Mouse (Mus musculus) duodenum, adult 2 months (tissue): Measurements from ENCODE around the gene Vps9d1. TPM values are rescaled to one million over a fixed set of nuclear protein-coding genes. Genes with fewer than 3 reads are reported as not detected.

ENCODE experiments used
- polyA plus RNA-seq: library from polyadenylated mRNA; depleted of rRNA; stranded (reverse); fragments of >200 nt; gene quantifications from 2 replicates; pipeline ENCODE4 v1.2.3, GENCODE M21; 2012; ENCODE audit warnings: low replicate concordance; rRNA removed

Vps9d1 gene
- polyA plus RNA-seq = 77.9 and 100 TPM in 2 replicates

GRCm38 (mm10) chr8:123254099-123254885 is at the start of gene Vps9d1, which contains the start of gene Zfp276:
Vps9d1 (minus strand) TSS chr8:123254348.
Zfp276 (plus strand) TSS chr8:123254195.

DNA sequence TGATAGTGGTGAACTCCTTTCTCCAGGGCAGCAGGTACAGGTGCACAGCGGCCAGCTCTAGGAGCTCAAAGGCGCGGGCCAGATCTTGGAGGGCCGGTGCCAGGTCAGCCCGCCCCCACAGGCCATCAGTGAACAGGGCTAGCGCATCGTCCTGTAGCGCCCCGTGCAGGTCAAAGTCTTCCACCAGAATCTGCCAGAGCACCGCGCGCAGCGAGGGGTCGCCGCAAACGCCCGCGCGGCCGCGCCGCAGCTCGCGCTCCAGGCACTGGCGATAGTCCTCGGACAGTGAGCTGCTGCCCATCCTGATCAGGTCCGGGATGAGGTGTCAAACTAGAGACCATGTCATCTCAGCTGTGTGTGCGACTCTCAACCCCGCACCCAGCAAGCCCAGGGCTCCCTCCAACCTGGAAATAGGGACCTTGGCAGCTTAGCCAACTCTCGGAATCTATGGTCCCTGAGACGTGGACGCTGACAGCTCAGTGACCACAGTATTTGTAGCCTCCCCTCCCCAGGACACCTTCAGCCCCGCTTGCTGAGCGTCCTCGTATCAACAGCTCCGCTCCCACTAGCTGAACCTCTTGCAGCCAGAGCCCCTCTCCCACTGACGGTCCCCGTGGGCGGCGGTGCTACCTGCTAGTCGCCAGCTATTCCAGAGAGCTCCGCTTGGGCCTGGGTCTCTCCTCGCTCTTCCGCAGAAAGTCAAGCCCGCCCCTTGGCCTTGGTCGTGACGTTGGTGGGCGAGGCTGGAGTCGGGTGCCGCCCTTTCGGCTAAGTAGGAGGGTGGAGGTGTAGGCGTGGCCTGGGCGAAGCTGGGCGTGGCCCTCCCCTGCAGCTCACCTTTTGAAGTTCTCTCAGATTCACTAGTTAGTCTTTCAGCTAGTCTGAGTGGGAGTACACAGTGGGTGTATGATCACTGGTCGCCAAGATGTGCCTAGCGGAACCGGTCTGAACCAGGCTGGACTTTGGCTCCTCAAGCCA is 18.3 kb downstream of the Vps9d1 start, which contains the start of gene Spata2l:
Gene Spata2l (minus strand): TSS at position 714 of the 978 bp plus-strand sequence.

GRCm38 (mm10) chr8:123224278-123225266 is 29.6 kb downstream of the Vps9d1 start, which contains the start of gene Cdk10:
Cdk10 (plus strand) TSS chr8:123224842.

DNA sequence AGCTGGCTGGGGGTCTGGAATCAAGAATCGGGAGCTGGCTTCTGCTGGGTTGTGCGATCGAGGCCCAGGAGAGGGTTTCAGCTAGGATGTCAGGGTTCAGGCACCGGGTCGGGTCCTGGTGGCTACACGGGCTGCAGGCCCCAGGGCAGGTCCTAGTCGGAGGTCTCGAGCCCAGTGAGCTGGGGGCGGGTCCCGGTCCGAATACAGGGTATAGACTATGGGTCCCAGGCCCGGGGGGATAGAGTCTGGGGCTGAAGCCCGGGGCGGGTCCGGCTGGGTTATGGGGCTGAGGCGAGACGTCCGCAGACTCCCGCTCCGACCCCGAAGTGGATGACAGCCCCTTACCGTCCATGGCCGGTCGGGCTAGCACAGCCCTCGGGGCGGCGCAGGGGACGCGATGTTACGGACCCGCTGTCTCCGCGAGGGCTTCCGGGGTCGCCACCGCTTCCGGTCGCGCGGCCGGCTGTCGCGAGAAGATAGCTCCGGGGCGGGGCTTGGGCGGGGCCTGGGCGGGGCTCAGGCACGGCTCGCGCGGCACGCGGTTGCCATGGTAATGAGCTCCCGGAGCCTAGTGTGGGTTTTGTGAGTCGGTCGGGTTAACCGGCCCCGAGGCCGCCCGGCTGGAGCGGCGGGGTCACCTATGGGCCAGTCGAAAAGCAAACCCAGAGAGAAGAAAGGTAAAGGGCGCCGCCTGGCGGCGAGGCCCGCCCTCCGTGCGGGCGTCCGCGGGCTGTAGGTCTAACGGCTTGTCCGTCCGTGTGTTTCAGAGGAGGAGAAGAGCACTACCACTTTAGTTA is 41.6 kb downstream of the Vps9d1 start, which contains the start of the genes Chmp1a and Spata33:
Gene Chmp1a (minus strand): TSS at position 443 of the 797 bp plus-strand sequence.
Gene Spata33 (plus strand): TSS at position 512 of the 797 bp plus-strand sequence.

Other genes with a start within 250 kb of the Vps9d1 start
- 34.4 and 43.1 TPM in 2 replicates for gene Ankrd11, start 212.1 kb downstream of the Vps9d1 start, polyA plus RNA-seq
- 151 and 211 TPM in 2 replicates for gene Spg7, start 191.4 kb downstream of the Vps9d1 start, polyA plus RNA-seq
- gene Rpl13, start 152.0 kb downstream of the Vps9d1 start, polyA plus RNA-seq = 1,912 and 2,891 TPM in 2 replicates
- 1.0 and 1.5 TPM in 2 replicates for gene Cpne7, start 137.0 kb downstream of the Vps9d1 start, polyA plus RNA-seq
- gene Sult5a1, start 96.0 kb downstream of the Vps9d1 start, polyA plus RNA-seq = 0.79 and 2.6 TPM in 2 replicates
- 120 and 652 TPM in 2 replicates for gene Dpep1, start 68.1 kb downstream of the Vps9d1 start, polyA plus RNA-seq
- 98.3 and 162 TPM in 2 replicates for gene Chmp1a, start 41.6 kb downstream of the Vps9d1 start, polyA plus RNA-seq
- 0.11 and 0.25 TPM in 2 replicates for gene Spata33, start 41.5 kb downstream of the Vps9d1 start, polyA plus RNA-seq
- gene Cdk10, start 29.5 kb downstream of the Vps9d1 start, polyA plus RNA-seq = 35.7 and 43.0 TPM in 2 replicates
- gene Spata2l, start 18.1 kb downstream of the Vps9d1 start, polyA plus RNA-seq = 8.9 and 20.0 TPM in 2 replicates
- 26.1 and 27.8 TPM in 2 replicates for gene Zfp276, start 153 bp downstream of the Vps9d1 start, polyA plus RNA-seq
- 19.5 and 32.4 TPM in 2 replicates for gene Fanca, start 64.2 kb upstream of the Vps9d1 start, polyA plus RNA-seq
- 27.8 and 46.5 TPM in 2 replicates for gene Spire2, start 78.4 kb upstream of the Vps9d1 start, polyA plus RNA-seq
- 99.9 and 118 TPM in 2 replicates for gene Tcf25, start 119.4 kb upstream of the Vps9d1 start, polyA plus RNA-seq
- not detected in 2 replicates for gene Mc1r, start 152.8 kb upstream of the Vps9d1 start, polyA plus RNA-seq
- gene Tubb3, start 157.1 kb upstream of the Vps9d1 start, polyA plus RNA-seq = 7.2 and 15.3 TPM in 2 replicates
- gene Def8, start 169.2 kb upstream of the Vps9d1 start, polyA plus RNA-seq = 17.8 and 24.0 TPM in 2 replicates
- 14.9 and 17.9 TPM in 2 replicates for gene Afg3l1, start 223.6 kb upstream of the Vps9d1 start, polyA plus RNA-seq